Mouse (Mus musculus): ENCODE measurements around the gene Enkd1.

DNA sequence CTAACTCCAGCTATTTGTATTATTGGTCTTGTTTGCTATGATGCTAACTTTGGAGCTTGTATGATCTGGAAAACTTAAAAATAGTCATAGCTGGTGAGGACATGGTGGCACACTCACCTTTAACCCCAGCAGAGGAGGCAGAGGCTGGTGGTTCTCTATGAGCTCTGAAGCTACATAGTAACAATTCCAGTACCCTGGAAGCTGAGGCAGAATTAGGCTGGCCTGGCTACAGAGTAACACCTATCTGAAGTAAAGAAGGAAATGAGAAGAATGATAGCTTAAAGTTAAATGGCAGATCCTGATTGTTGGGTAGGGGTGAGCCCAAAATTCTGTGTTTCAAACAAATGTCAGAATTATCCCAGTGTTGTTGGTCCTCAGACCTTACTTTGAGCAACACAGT is 50.4 kb downstream of the Enkd1 start:
- no peak for TF ChIP-seq CTCF (conservative IDR thresholded peaks at IDR 0.05; ENCODE audit: insufficient read depth, insufficient read length, low read depth, low read length)
- no peak for TF ChIP-seq POLR2A (IDR thresholded peaks at IDR 0.05; ENCODE audit: low read depth, low read length)

Data from kidney, adult 2 months (tissue).